Mouse (Mus musculus) spleen, adult 10 weeks (tissue): Measurements from ENCODE around the gene Vgf. TPM values are rescaled to one million over a fixed set of nuclear protein-coding genes. Genes with fewer than 3 reads are reported as not detected.

ENCODE experiments used
- polyA plus RNA-seq: library from polyadenylated mRNA; stranded (reverse); fragments of 350-450 nt; fragmentation: Illumina TruSeq; extraction: RNeasy Lipid Tissue Mini Kit (QIAGEN cat#74804); gene quantifications from one replicate; pipeline ENCODE4 v1.2.3, GENCODE M21; 2015; ENCODE audit warnings: low replicate concordance; ENCODE audit not compliant: insufficient read depth

Gene Vgf
- not detected for polyA plus RNA-seq

DNA sequence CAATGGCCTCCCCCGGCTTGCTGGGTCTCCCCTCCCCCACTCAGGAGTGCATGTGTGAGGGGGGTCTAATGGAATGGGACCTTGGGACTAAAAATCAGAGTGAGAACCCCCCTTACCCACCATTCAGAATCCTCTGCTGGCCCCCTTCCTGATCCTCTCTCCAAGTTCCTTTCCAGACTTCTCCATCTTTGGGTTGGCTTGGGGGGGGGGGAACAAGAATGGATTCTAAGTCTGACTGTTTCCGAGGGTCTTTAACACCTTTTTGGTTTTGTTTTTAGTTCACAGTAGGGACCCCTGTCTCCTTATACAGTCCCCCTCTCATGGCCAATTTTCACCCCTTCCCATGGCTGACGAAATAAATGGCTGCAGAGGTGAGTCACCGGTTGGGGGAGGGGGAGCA is at the start of gene Vgf:
Gene Vgf (plus strand): TSS at position 301 of the 400 bp plus-strand sequence.

DNA sequence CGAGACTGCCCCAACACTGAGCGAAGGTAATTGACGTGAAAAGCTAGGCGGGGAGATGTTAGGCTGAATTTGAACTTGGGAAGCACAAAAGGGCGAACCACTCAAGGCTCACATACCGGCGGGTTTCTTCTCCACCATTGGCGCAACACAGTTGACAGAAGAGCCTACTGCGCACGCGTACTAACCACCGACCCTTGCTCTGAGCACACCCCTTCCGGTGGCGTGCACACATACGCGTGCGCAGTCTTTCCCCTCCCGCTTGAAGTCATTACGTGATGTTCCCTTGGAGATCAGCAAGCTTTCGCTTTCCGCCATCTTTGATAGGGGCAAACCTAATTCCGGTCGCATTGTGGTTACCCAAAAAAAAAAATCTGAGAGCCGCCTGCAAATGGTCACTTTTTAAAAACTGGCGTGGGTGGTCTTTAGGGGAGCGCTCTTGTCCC is 39.5 kb upstream of the Vgf start, which contains the start of gene Plod3:
Gene Plod3 (plus strand): TSS at position 325 of the 443 bp plus-strand sequence.

DNA sequence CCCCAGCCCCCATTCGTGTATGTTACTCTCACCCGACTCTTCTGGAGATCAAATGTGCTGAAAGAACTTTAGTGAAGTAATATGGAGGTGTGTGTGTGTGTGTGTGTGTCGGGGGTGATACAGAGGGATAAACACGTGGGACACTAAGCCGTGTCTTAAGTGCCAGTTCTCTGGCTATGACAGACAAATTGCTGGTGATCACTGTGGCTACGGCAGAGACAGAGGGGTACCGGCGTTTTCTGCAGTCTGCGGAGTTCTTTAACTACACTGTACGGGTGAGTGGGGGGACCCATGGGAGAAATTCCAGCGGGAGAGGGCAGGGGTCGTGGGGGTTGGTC is 38.3 kb upstream of the Vgf start, which contains the start of gene Znhit1:
Gene Znhit1 (minus strand): TSS at position 88 of the 338 bp plus-strand sequence.

DNA sequence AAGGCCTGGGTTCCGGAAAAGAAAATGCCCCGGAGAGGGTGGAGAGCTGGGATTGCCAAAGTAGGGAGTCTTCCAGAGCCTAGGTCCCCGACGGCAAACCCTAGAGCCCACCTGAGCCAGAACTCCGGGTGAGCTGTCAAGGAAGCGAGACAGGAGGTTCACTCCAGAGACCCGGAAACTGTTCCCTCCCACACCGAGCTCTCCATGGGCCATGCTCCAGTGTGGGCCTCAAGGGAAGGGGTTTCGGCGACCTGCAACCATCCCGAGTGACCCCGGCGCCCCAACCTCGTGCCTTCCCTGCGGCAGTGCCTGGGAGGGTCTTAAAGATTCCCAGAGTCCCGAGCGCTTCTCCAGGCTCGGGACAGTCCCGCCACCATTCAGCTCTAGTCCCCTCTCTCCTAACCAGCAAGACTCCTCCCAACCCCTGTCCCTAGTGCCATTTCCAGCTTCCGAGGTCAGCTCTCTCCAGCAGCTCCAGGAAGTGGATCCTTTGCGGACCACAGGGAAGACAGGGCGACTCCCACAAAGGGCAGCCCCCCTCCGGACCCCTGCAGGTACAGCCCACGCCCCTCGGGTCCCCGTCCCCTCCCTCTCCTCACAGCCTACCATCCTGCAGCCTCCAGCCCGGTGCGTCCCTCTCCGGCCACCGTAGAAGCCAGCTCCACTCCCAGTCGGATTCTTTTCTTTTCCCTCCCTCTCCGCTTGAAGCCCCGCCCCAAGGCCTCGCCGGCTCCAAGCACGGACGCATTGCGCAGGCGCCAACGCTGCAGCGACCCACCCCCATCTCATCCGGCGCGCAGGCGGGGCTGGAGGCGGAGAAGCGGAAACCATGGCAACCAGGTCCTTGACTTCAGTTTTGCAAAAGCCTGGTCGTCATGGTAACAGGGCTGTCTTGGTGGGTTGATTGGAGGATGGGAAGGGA is 19.5 kb downstream of the Vgf start, which contains the start of gene Ap1s1:
Gene Ap1s1 (minus strand): TSS at position 734 of the 922 bp plus-strand sequence.

DNA sequence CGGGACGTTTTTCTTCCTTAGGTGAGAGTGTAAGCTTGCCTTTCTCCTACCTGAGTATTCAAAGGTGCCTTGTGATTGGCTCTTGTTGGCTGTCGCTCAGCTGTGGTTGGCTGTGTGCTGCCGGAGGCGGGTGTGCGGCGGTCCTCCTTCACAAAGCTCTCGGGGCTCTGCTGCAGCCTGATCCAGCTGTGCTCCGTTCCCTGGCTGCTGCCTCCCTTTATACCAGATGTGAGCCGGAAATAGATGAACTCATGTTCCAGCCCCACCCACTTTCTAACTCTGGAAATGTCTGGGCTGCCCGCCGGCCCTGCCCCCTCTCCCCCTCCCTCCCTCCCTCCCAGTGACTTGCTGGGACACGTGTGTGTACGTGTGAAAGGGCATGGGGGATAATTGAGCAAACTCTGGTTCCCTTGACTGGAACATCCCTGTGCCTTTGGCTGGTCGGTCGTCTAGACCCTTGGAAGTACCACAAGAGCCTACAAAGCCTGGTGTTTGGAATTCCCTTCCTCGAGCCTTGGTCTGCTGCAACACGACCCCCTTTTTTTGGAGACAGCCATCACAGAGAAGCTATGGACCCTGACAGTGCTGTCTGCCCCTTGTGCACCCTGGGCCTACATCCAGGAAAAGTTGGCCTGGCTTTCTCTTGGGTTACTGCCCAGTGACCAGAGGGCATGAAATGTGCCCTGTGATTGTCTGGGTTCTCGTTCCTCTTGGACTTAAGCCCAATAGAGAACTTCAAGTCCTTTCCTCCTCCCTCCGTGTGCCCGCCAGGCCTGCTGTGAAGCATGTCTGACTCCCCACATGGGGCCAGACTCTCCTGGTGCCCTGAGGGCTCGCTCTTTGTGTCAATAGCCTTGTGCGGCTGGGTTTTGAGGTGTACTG is 46.1 kb downstream of the Vgf start, which contains the start of gene Serpine1:
Gene Serpine1 (minus strand): TSS at position 190 of the 882 bp plus-strand sequence.

Other genes with a start within 250 kb of the Vgf start
- gene Col26a1, start 143.2 kb upstream of the Vgf start, polyA plus RNA-seq: 0.14 TPM
- gene Ift22, start 118.2 kb upstream of the Vgf start, polyA plus RNA-seq: 15.4 TPM
- gene Fis1, start 73.1 kb upstream of the Vgf start, polyA plus RNA-seq: 106 TPM
- 1.1 TPM for gene Cldn15, start 59.8 kb upstream of the Vgf start, polyA plus RNA-seq
- gene Plod3, start 39.4 kb upstream of the Vgf start, polyA plus RNA-seq: 15.6 TPM
- gene Znhit1, start 38.4 kb upstream of the Vgf start, polyA plus RNA-seq: 13.8 TPM
- gene Ap1s1, start 19.7 kb downstream of the Vgf start, polyA plus RNA-seq: 54.2 TPM
- 1.8 TPM for gene Serpine1, start 45.9 kb downstream of the Vgf start, polyA plus RNA-seq
- gene Trim56, start 89.8 kb downstream of the Vgf start, polyA plus RNA-seq: 57.0 TPM
- gene Muc3, start 122.9 kb downstream of the Vgf start, polyA plus RNA-seq: not detected
- 4.1 TPM for gene Muc3a, start 186.0 kb downstream of the Vgf start, polyA plus RNA-seq